Mouse (Mus musculus) cerebellum, adult 2 months (tissue): ENCODE results near the gene Zbtb39. TPM values are rescaled to one million over a fixed set of nuclear protein-coding genes. Genes with fewer than 3 reads are reported as not detected.

Experiments used
- DNase-seq, 2 experiments: peaks; one replicate each; pipeline ENCODE4 v3.0.0; 2021
- H3K27ac ChIP-seq: fragments of 200-500 bp; 2 replicates; pipeline ENCODE4 v1.5.1; 2012; ENCODE audit warnings: low read length, control low read depth, inconsistent platforms; ENCODE audit not compliant: insufficient read depth
- H3K27me3 ChIP-seq: fragments of 200-500 bp; 2 replicates; pipeline ENCODE4 v1.6.1; 2012; ENCODE audit warnings: inconsistent platforms, mild to moderate bottlenecking, low read length, moderate library complexity; ENCODE audit not compliant: control insufficient read depth, insufficient read depth
- H3K4me1 ChIP-seq: fragments of 200-500 bp; 2 replicates; pipeline ENCODE4 v1.6.1; 2011; ENCODE audit warnings: low read length; ENCODE audit not compliant: control insufficient read depth, insufficient read depth
- H3K4me3 ChIP-seq: fragments of 200-500 bp; replicated peaks from 2 replicates; pipeline ENCODE3; 2011; ENCODE audit warnings: mild to moderate bottlenecking, low read depth, low read length, control low read depth; ENCODE audit not compliant: insufficient read depth
- CTCF ChIP-seq: fragments of 200-500 bp; IDR thresholded peaks from 2 replicates; pipeline ENCODE4 v1.5.1; 2011; ENCODE audit warnings: low read depth, mild to moderate bottlenecking, control low read depth, low read length, moderate library complexity, borderline replicate concordance; ENCODE audit not compliant: insufficient read depth
- POLR2A ChIP-seq: fragments of 200-500 bp; IDR thresholded peaks from 2 replicates; pipeline ENCODE4 v1.6.1; 2011; ENCODE audit warnings: low read length, control low read depth, borderline replicate concordance; ENCODE audit not compliant: insufficient read depth
- WGBS: fragments of 180-500 bp; shearing (Covaris S2); methylation state at CpG from one replicate; pipeline ENCODE4 v1.1.7; 2018; 5-methylcytosine and 5-hydroxymethylcytosine counted together
- polyA plus RNA-seq: library from polyadenylated mRNA; depleted of rRNA; stranded (reverse); fragments of >200 nt; gene quantifications from 2 replicates; pipeline ENCODE4 v1.2.3, GENCODE M21; 2012

Zbtb39 gene
- polyA plus RNA-seq, 1 experiment: 5.7 TPM

DNA sequence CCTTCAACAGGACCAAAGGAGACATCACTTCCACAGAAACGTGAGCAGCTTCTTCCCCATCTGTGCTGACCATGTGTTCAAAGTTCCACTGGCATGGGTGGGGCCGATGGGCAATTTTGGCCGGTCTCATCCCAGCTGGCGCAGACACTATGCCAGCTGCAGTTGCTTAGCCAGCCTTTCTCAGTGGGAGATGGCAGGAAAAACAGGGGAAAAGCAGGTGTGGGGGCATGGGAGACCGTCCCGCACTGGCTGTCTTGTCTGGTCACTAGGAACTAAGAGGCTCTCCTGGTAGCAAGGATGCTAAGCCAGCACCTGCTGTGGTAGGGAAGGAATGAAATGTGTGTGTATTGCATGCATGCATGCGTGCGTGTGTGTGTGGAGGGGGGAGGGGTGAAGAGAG is 10.9 kb upstream of the Zbtb39 start:
- Histone ChIP-seq H3K4me3 (no peak overlapping the region), H3K27ac (no peak overlapping the region), H3K27me3 (no peaks in the 10 kb centered on the region), H3K4me1 (no peaks in the 10 kb centered on the region; the same call in 1 of the 2 replicates)
- no peak for DNase-seq
- WGBS: 12% methylated on average over 8 of the region's 8 CpGs
- no peak for TF ChIP-seq POLR2A
- TF ChIP-seq CTCF: no peak

DNA sequence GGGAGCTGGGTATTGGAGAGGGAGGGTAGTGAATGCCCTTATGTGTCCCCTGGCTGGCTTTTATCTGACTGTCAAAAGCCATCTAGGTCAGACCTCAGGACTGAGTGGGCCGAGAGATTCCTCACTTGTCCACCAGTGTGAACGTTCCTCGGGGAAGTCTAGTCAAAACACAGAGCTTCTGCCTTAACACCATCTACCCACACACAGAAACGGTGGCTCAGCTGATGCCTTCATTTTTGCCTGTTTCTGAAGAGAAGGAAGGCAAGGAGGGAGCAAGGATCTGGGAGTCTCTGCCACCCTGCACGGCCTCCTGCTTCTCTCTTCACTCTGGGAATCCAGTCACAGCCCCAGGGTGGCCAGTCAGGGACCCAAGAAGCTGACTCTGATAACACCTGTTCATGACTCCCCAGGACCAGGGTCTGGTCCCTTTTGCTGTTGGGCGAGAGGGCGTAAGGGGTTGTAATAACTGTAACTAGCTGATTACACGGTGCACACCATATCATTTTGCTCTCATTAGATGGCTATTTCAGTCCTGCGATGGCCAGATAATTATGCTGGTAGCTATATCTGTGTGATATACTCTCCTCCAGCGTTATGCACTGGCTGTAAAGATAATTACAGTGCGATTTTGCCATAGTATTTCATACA is 8.9 kb upstream of the Zbtb39 start:
- TF ChIP-seq POLR2A (no peak), CTCF (no peak)
- no peak for DNase-seq
- H3K27me3 ChIP-seq: no peaks in the 10 kb centered on the region

DNA sequence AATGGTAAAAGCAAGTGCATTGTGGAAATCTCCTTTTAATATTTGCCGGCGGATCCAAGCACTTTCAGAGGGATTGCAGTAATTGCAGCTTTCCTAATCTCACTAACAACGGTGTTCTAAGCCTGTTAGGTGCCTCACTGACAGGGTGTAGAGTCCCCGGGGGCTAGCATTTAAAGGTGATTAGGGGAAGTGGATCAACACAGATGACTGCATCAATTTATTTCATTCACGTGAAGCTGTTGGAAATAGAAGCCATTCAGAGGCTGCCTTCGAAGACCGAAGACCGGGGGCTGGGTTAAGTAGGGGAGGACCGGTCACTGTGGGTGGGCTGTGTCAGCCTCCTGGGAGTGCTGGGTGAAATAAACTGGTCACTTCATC is 8.4 kb upstream of the Zbtb39 start:
- H3K27me3 ChIP-seq: no peaks in the 10 kb centered on the region
- H3K4me3 ChIP-seq: no peak overlapping the region
- H3K4me1 ChIP-seq: no peaks in the 10 kb centered on the region; the same call in 1 of the 2 replicates
- TF ChIP-seq POLR2A: no peak
- no peak for TF ChIP-seq CTCF
- 63% methylated on average over 9 of the region's 9 CpGs for WGBS
- no peak for DNase-seq
- H3K27ac ChIP-seq: no peak overlapping the region

More for the DNA sequence above, 8.9 kb upstream of the Zbtb39 start:
- 73% methylated on average over 11 of the region's 11 CpGs for WGBS
- Histone ChIP-seq H3K27ac (no peak overlapping the region), H3K4me3 (no peak overlapping the region), H3K4me1 (no peaks in the 10 kb centered on the region; the same call in 1 of the 2 replicates)

DNA sequence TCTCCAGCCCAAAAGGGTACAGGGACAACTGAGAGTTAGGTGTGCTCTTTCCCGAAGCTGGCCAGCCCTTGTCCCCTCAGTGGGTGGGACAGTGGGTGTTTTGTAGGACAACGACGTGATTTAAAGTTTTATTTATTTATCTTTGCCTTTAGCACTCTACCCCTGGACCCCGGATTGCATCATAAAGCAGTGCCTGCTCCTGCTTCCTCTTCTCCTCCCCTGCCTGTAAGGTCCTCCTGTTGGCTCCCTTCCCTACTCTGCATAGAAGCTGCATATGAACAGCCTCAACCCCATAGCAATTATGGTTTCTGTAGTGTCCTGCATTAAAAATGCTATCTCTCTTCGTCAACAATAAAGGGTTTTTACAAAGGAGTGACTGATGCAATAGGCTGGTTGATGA is 7.9 kb upstream of the Zbtb39 start:
- H3K4me3 ChIP-seq: no peak overlapping the region
- no peaks in the 10 kb centered on the region; the same call in 1 of the 2 replicates for H3K4me1 ChIP-seq
- TF ChIP-seq POLR2A (no peak), CTCF (no peak)
- WGBS: 63% methylated on average over 5 of the region's 5 CpGs
- DNase-seq: no peak
- H3K27ac ChIP-seq: no peak overlapping the region
- H3K27me3 ChIP-seq: no peaks in the 10 kb centered on the region

DNA sequence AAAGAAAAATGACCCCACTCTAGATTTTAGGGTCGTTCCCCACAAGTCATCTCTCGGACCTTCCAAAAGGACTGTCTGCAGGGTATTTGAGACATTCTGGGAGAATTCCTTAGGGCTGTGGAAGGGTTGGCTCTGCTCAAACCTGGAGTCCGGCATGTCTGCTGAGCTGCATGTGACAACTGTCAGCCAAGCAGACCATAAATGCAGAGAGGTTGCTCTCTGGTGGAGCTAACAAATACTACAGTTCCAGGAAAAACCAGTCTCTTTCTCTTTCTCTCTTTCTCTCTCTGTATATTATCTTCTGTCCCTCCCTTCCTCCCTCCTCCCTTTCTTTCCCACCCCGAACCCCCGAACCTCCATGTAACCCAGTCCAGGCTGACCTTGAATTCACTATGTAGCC is 4.9 kb upstream of the Zbtb39 start:
- TF ChIP-seq POLR2A (no peak), CTCF (peak; percentile 28; the same call in 1 of the 2 replicates)
- no peak overlapping the region for H3K4me3 ChIP-seq
- no peaks in the 10 kb centered on the region for H3K27me3 ChIP-seq
- 42% methylated on average over 5 of the region's 5 CpGs for WGBS
- no peak overlapping the region for H3K27ac ChIP-seq
- DNase-seq: no peak
- H3K4me1 ChIP-seq: no peaks in the 10 kb centered on the region

DNA sequence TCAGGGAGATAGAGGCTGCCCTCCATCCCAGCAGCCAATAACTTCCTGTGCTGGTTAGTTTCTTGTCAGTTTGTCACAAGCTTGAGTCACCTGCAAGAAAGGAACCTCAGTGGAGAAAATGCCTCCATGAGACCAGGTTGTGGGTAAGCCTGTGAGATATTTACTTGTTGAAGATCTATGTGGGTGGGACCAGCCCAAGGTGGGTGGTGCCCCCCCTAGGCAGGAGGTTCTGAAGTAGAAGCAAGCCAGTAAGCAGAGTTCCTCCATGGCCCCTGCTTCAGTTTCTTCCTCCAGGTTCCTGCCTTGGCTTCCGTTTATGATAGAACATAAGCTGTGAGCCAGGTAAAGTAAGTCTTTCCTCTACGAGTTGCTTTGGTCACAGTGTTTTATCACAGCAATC is 3.1 kb upstream of the Zbtb39 start:
- H3K27me3 ChIP-seq: no peaks in the 10 kb centered on the region
- H3K4me1 ChIP-seq: no peaks in the 10 kb centered on the region
- H3K4me3 ChIP-seq: no peak overlapping the region
- no peak for DNase-seq
- no peak overlapping the region for H3K27ac ChIP-seq
- TF ChIP-seq CTCF (no peak), POLR2A (no peak)
- 87% methylated on average over 2 of the region's 2 CpGs for WGBS

DNA sequence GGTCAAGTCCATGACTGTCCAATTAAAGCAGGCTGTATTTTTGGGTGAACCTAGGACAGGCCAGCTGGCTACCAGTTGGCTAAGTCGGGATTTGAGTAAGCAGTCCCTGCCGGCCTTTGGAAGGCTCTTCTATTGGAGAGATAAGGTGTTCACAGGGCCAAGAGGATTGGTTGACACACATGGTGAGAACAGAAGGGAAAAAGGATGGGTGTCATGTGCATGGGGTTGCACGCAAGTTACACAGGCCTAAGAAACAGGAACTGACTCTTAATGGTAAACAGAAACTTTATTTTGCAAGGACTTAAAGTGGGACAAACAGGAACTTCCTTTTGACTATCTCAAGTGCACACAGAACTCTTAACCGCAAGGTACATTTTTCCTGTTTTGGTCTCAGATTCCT is 2.4 kb upstream of the Zbtb39 start:
- WGBS: 57% methylated on average over 4 of the region's 4 CpGs
- no peak overlapping the region for H3K27ac ChIP-seq
- no peaks in the 10 kb centered on the region for H3K27me3 ChIP-seq
- no peak for DNase-seq
- H3K4me3 ChIP-seq: no peak overlapping the region
- TF ChIP-seq CTCF: no peak
- TF ChIP-seq POLR2A: no peak
- H3K4me1 ChIP-seq: no peaks in the 10 kb centered on the region

DNA sequence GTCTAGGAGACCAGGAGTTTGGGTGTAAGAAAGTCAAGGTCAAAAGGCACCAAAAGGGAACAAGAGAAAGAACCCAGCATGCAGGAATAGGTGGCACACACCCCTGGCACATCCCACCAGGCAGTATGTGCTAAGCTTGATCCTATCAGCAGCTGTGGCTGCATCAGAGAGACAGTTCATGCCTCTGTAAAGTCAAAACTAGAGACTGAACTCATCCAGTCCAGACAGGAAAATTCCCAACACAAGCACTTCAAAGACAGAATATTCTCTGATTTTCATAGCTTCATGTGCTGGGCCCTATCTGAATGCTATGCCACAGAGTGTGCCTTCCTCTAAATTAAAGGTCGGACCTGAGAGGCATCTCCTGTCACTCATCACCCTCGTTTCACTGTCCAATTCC is 1.8 kb upstream of the Zbtb39 start:
- no peak for TF ChIP-seq POLR2A
- TF ChIP-seq CTCF: no peak
- 25% methylated on average over 2 of the region's 2 CpGs for WGBS
- Histone ChIP-seq H3K4me1 (no peaks in the 10 kb centered on the region), H3K27me3 (no peaks in the 10 kb centered on the region), H3K27ac (no peak overlapping the region), H3K4me3 (no peak overlapping the region)
- DNase-seq: no peak
